Mouse (Mus musculus) left cerebral cortex, adult 18-20 months (tissue): Measurements from ENCODE around the gene Gm20518. TPM values are rescaled to one million over a fixed set of nuclear protein-coding genes. Genes with fewer than 3 reads are reported as not detected.

Experiments used
- DNase-seq, 2 experiments: peaks; one replicate each; pipeline ENCODE4 v3.0.0; 2021 to 2022; ENCODE audit warnings: low spot score in 2 of 2, mixed read lengths in 1 of 2
- total RNA-seq, 2 experiments: library from RNA; stranded (reverse); gene quantifications; 2 replicates each; pipeline ENCODE4 v1.2.3; 2021

The Gm20518 gene
- total RNA-seq, 2 experiments from 2014 or later, result 1.0 to 2.6 TPM

DNA sequence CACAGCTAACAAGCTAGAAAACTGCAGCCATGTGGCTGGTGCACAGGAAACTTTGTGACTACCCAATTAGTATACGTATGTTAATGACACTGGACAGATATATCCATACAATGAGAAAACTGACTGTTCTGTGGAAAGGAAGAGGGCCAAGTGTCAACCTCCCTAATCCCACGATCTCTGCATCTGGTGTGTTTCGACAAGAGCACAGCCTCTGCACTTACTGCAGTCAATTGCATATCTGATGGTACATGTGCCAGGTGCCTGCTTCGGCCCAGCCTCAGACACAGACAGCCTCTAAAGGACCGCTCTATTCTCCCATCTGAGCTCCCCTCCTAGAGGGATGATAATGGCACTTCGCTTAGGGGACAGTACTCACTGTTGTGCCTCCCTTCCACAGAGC is 43.0 kb downstream of the Gm20518 start:
- DNase-seq, result no peak

DNA sequence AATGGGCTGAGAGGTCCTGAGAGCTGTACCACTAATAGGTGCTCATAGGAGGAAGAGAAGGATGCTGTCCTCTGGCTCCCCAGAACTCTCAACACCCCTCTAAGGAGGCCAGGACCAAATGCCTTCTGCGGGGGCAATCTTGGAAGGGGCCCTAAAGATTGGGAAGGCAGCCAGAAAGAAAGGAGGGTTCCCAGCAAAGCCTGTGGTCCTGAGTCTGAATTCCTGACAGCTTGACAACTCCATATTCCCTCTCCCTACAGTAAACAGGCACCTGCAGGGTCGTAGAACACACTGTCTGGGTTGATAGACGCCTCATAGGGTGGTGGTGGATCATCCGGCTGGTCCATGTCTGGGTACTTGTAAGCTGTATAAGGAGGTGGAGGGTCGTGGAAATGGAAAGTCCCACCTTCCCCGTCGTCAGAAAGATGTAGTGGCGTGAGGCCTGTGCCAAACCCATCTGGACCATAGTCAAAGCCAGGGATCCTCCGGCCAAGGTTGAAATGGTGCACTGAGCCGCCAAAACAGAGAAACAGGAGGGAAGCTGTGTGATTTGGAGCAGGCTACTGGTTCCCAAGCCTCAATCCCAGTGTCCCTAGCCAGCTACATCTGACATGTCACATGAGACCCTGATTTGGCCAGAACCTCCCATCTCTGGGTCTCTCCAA is 47.6 kb downstream of the Gm20518 start:
- DNase-seq, result no peak

DNA sequence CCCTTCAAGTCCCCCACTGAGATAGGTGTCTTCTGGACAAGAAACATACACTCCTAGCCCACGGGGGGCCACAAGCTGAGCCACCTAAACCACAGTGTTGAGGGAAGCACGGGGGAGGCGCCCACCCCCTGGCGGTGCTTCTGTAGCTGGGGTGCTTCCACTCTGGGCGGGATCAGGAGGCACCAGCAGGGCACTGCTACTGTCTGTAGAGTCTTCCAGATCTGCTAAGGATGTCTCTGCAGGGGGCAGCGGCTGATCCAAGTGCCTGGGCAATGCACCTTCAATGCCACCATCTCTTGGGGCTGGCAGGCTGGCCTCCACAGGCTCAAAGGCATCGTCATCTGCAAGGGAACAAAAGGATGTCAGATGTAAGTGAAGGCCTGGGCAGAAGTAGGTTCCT is 49.0 kb downstream of the Gm20518 start:
- no peak for DNase-seq

DNA sequence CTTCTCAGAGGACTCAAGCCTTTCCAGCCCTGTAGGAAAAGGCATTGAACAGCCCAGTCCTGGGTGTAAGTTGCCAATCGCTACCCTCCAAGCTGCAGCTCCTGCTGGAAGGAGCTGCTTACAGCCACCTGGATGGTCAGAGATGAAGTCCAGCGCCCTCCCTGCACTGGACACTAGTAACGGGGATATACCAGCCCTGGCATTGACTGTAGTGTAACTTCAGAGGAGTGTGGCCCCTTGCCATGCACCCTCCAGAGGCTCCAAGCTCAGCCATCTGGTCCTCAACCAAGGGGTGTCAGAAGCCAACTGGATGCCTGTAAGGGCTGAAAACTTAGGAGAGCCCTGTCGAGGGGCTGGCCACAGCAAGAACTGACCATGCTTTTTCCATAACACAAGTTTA is 51.5 kb downstream of the Gm20518 start:
- no peak for DNase-seq

DNA sequence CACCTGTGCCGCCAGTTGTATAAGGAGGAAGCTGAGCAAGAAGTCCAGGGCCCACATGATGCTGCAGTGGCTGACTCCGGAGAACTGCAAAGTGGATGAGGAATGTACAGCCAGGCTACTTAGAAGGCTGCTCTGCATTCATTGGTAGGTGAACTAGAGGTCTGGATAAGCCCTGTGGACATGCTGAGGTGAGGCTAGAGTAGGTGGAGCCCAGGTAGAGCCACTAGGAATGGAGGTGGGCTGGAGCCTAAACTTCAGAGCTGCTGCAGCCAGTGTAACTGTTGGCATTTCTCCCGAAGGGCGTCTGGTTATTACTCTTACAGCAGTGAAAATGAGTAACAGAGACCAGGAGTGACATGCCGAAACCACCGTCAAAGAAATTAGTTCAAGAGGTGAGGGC is 53.4 kb downstream of the Gm20518 start, which contains the start of gene Car15:
Car15 (minus strand) TSS at position 314 of the 400 bp plus-strand sequence.
- no peak for DNase-seq

DNA sequence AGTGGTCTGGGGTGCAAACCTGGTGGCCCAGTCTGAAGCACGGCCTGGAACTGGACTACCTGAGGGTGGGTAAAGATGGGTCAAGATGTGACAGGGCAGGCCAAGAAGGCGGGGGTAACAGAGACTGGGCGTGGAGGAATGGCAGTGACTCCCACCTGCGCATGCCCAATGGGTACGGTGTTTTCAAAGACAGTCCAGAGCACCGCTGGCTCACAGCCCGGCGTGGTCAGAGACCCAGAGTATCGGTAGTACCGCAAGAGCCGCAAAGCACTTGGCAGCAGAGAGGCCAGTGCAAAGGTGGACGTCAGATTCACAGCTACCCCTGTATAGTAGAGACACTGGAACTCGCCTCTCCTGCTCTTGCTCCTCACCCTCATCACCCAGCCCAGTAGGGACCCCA is 56.0 kb downstream of the Gm20518 start:
- no peak for DNase-seq

DNA sequence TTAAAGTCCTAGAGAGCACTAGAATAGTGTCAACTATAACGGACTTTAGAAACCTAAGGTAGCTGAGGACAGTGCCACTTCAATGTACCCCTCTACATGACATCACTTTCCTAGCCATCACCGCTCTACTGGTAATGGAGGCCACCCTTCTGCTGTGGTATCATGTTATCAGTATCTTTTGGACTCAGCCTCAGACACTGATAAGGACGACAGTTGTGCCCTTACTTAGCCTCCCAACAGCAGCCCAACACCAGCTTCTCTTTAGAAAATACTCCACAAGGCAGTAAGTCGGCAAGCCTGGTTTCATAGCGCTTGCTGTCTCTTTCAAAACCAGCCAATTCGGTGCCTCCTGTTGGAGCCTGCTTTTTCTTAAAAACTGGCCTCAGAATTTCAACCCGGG is 56.9 kb downstream of the Gm20518 start:
- DNase-seq, result no peak

DNA sequence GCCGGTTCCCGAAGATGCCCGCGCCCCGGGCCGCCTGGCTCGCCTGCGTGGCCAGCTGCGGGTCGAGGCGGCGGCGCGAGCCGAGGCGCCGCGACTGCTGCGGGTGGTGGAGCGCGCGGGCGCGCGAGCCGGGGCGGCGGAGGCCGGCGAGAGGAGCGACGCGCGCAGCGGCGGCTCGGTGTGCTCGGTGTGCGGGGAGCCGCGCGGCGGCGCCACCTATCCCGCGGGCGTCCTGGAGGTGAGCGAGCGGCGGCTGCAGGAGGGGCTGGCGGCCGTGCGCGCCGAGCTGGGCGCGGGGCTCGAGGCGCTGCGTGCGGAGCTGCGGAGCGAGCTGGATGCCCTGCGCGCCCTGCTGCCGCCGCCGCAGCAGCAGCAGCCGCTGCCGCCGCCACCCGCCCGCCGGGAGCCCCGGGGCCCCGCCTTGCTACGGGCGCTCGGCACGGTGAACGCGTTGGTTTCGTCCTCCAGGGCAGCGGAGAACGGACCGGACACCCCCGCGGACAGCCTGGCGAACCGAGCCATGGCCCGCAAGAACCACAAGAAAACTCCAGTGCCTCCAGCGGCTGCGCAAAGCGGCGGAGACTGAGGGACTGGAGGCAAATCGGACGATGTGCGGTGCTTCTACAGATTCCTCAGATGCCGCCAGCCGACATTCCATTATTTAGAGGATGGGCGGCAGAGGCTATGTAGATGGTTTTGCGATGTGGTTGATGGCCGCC is 57.6 kb downstream of the Gm20518 start:
- DNase-seq, result peak; percentile 47 to 73

DNA sequence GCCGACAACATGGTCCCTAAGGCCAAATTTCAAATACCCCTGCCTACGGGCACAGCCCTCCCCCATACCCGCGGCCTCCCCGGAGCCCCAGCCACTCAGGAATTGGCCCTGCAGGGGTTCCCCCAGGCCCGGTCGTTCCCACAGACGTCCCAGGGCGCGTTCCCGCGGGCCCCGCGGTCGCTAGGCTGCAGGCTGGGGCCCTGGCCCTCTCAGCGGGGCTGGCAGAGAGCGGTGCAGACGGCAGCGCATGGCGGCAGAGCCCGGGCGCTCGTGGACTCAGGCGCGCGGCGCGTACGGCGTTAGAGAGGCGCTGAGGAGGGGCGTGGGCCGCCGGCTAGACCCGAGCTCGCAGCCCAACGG is 58.2 kb downstream of the Gm20518 start:
- DNase-seq, result peak; percentile 43 to 61

DNA sequence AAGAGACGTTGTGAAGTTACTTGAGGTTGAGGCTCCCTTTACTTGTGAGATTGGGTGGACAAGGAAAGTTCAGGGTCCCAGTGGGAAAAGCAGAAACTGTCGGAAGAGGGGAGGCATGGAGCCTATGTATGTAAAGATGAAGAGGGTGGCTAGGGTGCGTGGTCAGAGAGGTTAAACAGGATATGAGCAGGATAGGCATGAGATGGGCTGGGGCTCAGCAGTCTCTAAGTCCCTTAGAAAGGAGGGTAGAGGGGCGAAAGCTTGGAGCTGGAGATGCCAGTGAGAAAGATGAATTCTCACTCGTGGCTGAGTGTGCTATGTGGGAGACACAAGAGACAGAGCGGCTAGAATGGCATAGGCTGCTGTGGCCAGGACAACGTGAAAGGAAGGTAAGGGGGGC is 58.6 kb downstream of the Gm20518 start, which contains the start of gene B830017H08Rik:
B830017H08Rik (plus strand) TSS at position 301 of the 400 bp plus-strand sequence.
- DNase-seq, result no peak

DNA sequence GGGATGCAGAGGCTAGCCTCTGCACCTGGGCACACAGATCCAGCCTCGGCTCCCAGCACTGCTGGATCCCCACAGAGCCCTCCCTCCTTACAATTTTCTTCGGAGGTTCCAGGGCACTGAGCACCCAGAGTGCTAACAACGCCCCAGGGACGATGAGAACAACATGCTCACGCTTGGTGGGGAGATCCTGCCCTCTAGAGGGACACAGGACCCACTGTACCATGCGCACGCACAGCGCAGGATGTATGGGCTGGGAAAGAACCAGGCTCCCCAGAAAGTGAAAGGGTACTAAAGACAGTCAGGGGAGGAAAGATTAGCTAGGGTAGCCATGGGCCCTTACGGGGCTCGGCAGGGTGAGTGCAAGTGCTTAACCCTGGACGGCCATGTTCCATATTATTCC is 59.7 kb downstream of the Gm20518 start:
- no peak for DNase-seq

DNA sequence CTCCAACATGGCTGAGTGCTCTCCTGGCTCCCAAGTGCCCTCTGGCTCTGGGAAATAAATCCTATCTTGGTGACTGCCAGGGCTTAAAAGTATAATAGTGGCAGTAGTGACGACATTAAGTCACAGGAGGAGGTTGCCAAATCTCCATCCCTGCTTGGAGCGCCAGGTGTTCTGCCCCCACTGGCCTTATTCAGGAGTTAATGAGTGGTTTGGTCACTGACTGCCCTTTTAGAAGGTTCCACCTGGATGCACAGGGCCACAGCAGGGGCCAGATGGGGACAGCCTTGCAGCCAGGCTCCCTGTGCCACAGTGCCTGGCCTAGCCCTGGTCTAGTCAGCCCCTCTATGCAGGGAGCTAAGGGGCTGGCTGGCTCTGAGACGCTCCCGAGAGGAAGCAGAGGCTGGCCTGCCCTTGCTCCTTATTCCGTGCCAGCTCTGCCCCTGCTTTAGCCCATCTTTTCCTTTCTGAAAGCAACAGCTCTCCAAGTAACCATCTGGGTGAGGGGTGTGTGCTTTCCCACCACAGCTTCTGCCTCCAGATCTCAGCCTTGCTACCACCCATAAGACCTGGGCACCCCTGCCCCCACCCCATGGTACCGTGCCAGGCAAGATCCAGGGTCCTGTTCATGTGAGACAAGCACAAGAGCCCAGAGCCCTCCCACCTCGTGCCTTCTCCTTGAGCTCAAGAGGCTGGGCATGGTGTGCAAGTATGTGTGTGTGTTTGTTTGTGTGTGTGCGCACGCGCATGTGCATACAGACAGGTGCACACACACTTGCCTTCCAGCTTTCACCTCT is 60.9 kb downstream of the Gm20518 start:
- DNase-seq, result no peak

DNA sequence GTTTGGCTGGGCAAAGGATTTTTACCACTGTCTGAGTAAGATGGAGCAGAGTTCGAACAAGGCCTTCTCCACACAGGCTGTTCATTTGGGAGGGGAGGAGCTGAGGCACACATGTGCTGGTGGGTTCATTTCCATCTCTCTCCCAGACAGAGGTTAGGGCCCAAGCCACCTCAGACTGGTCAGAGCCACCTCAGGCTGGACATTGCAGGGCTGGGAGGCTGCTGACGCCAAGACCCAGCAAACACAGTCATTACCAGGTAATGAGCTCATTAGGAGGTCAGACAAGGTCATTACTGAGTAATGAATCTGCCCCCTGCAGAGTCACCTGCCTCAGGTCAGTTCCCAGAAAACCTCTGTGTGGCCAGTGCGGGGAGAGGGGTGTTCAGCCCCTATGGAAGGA is 62.6 kb downstream of the Gm20518 start:
- no peak for DNase-seq

DNA sequence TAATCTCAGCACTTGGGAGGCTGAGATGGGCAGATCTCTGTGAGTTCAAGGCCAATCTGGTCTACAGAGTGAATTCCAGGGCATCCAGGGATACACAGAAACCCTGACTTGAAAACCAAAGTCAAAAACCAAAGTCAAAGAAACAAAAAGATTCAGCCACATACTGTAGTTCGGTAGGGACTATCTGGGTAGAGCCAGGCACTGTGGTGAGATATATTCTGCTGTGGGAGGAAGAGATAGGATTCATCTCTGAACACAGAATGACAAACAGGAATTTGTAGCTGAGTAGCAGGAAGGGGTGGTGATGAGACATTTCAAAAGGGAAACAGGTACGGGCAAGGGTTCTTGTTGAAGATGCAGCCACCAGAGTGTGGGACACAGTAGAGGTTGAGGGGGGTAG is 63.2 kb downstream of the Gm20518 start:
- no peak for DNase-seq

DNA sequence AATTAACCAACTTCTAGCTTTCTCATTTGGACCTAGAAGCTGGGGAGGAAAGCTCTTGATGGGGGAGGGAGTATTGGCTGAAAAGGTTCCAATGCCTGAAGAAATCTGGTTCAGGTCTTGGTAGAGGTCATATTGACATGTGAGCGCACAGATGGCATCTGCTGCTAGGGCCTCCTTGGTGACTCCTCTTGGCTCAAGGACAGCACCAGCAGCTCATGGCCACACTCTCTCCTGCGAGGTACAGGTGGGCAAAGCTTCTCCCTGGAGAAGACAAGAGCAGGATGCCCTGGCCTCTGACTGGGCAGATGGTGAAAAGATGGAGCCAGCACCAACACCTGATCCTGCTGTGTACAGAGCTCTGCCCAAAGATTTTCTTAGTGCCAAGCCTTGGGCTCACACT is 65.0 kb downstream of the Gm20518 start:
- no peak for DNase-seq

DNA sequence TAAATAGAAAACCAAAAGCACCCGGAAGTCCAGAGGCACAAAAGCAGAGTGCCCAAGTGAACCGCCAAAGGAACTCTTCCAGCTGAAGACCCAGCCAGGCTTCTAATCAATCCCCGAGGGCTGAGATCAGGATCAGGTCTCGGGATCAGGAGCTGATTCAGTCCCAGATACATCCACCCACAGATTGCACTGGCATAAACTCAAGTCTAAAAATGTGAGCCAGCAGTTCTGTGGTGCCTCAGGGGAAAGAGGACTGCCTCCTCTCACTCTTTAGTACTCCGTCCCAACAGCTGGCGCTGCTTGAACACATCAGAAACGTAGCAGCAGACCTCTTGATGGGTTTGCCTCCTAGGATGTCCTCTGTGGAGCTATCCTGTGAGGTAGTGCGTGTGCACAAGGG is 74.9 kb downstream of the Gm20518 start:
- no peak for DNase-seq

DNA sequence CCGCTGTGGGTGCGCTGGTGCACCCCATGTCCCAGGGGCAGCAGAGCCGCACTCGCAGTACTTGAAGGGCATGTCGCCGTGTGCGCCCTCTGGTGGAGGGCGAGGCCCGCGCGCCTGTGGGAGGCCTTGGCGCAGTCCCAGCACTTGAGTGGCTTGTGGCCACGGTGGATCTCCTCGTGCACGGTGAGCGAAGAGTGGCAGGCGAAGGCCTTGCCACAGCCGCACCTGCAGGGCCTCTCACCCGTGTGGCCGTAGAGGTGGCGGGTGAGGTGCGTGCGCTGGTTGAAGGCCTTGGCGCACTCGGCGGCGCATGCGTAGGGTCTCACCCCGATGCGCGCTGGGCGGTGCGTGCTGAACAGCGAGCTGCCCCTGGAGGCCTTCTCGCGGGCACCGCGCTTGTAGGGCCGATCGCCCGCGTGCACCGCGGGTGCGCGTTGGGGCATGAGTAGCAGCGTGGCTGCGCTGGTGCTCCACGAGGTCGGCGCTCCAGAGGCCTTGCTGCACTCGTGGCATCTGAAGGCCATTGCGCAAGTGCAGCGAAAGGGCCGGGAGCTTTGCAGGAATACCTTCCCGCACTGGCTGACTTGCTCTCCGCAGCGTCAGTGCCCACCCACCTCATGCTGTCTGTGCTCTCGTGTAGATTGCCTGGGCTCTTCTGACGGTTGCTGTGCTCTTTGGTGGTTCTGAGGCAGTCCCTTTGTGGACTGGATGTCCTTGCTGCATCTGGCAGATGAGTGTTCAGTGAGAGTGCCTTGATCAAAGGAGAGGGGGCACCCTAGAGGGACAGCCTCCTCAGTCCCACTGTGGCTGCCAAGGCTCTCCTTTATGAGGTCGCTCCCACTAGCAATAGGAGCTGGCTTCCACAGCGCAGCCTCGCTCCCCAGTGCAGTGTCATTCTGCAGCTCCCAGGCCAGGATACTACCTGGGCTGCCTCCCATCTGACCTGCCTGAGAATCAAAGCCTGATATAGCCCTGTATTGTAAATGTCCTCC is 75.8 kb downstream of the Gm20518 start:
- peak; percentile 43 to 55 for DNase-seq

DNA sequence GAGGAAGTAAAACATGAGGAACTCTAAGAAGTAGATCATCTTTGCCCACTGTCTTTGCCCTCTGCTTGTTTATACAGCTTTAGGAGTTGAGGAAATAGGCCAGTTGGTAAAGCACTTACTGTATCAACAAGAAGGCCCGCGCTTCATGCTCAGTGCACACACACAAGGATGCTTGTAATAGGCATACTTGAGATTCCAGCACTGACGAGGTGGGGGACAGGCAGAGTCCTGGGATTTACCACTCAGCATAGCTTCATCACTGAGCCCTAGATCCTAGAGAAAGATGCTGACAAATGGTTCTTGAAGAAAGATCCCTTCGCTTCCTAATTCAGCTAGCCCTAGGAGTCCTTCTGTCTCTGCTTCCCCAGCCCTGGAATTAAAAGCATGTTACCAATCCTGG is 78.3 kb downstream of the Gm20518 start:
- DNase-seq, result no peak

DNA sequence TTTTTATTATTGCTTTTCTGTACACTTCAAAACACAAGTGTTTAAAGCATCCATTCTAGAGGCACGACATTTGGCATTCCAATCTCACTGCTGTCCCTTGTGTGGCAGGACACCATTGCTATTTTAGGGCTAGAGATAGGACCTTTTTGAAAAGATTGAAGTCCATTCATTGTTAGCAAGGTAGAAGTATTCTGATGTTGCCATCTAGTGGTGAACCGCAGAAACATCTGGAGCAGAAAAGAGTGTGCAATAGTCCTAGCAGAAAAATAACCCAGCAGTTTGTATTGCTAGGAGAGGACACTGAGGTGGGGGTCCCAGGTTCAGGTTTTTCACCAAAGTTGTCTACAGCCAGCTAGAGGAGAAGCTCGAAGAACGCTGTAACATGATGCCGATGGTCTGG is 79.4 kb downstream of the Gm20518 start:
- no peak for DNase-seq

DNA sequence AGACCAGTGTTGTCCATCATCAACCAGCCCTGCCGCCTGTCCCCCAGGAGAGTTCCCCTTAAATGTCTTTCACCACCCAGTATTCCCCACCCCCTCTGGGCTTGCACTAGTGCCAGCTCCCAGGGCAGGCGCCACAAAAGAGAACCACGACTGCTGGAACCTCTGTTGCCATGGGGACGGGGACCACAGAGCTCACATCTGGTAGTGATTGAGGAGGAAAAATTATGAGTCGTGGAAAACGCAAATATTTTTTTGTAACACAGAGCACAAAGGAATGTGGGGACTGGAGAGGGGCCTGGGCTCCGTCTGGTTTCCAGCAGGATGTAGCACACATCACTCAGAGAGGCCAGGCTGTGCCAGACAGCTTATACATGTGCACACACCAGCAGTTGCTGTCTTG is 81.8 kb downstream of the Gm20518 start:
- DNase-seq, result no peak

DNA sequence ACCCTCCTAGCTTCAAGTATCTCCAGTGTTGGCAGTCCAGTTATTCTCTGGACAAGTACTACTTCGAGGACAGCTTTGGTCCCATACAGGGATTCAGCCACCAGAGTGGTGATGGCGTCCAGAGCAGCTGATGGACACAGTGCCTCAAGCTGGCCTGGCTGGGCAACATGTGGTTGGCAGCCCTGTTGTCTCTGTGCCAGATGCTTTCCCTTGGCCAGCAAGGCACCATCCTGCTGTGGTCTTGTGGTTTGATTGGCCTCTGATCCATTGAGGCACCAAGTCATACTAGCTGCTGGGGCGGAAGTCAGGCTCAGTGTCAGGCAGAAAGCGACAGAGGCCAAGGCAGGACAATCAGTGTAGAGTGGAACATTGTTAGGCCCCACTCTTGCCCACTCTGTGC is 82.3 kb downstream of the Gm20518 start:
- DNase-seq, result no peak
